Mouse (Mus musculus) MEL (cell line): ENCODE results near the gene Ntn5. TPM values are rescaled to one million over a fixed set of nuclear protein-coding genes. Genes with fewer than 3 reads are reported as not detected.

Experiments
- DNase-seq: peaks from one replicate; pipeline ENCODE4 v3.0.0; 2011; ENCODE audit warnings: low read depth, low spot score
- H3K27ac ChIP-seq: 2 replicates; pipeline ENCODE4 v1.5.1; 2012; ENCODE audit warnings: low read depth, mild to moderate bottlenecking, control low read depth, low read length, moderate library complexity; ENCODE audit not compliant: control insufficient read depth
- H3K27me3 ChIP-seq, 2 experiments: fragments of 150-350 bp in 1 of 2; sonication (generic) in 1 of 2; 2 replicates each; pipeline ENCODE4 v1.6.1; 2012; ENCODE audit warnings: low read length in 2 of 2, mild to moderate bottlenecking in 2 of 2, improper control_type of control experiment in 1 of 2, moderate library complexity in 1 of 2; ENCODE audit not compliant: insufficient read depth in 2 of 2, control insufficient read depth in 1 of 2
- H3K36me3 ChIP-seq, 2 experiments: 2 replicates each; pipeline ENCODE4 v1.6.1; 2012 to 2014; ENCODE audit warnings: low read length in 2 of 2, improper control_type of control experiment in 1 of 2, inconsistent platforms in 1 of 2, mild to moderate bottlenecking in 1 of 2; ENCODE audit not compliant: insufficient read depth in 2 of 2, control insufficient read depth in 1 of 2
- H3K4me1 ChIP-seq, 2 experiments: fragments of 150-350 bp in 1 of 2; sonication (generic) in 1 of 2; 2 replicates each; pipeline ENCODE4 v1.6.1; 2012; ENCODE audit warnings: low read length in 2 of 2, improper control_type of control experiment in 1 of 2, mild to moderate bottlenecking in 1 of 2; ENCODE audit not compliant: insufficient read depth in 2 of 2, control insufficient read depth in 1 of 2
- H3K4me3 ChIP-seq, 2 experiments: fragments of 150-350 bp in 1 of 2; sonication (generic) in 1 of 2; 2 replicates each; pipeline ENCODE4 v1.5.1; 2012; ENCODE audit warnings: low read depth in 2 of 2, low read length in 2 of 2, mild to moderate bottlenecking in 2 of 2, moderate library complexity in 2 of 2, control low read depth in 1 of 2, improper control_type of control experiment in 1 of 2; ENCODE audit not compliant: control insufficient read depth in 1 of 2, insufficient read depth in 1 of 2
- H3K79me2 ChIP-seq: 2 replicates; pipeline ENCODE4 v1.6.1; 2012; ENCODE audit warnings: mild to moderate bottlenecking, low read length, moderate library complexity; ENCODE audit not compliant: control insufficient read depth, poor library complexity, insufficient read depth
- H3K9ac ChIP-seq: 2 replicates; pipeline ENCODE4 v1.6.1; 2012; ENCODE audit warnings: low read depth, mild to moderate bottlenecking, control low read depth, low read length, moderate library complexity; ENCODE audit not compliant: control insufficient read depth, poor library complexity, severe bottlenecking
- H3K9me3 ChIP-seq: fragments of 150-350 bp; sonication (generic); replicated peaks from 2 replicates; pipeline ENCODE4 v1.6.1; 2012; ENCODE audit warnings: mild to moderate bottlenecking, low read length, improper control_type of control experiment, moderate library complexity; ENCODE audit not compliant: insufficient read depth
- CHD1 ChIP-seq: IDR thresholded peaks from 2 replicates; pipeline ENCODE4 v1.6.1; 2012; ENCODE audit warnings: low read depth, mild to moderate bottlenecking, inconsistent platforms, low read length, improper control_type of control experiment
- CTCF ChIP-seq, 3 experiments: IDR thresholded peaks in 2 of 3; conservative IDR thresholded peaks in 1 of 3; 2 replicates each; pipeline ENCODE4 v1.5.1; 2011 to 2012; ENCODE audit warnings: low read length in 3 of 3, low read depth in 2 of 3, mild to moderate bottlenecking in 2 of 3, improper control_type of control experiment in 1 of 3, inconsistent platforms in 1 of 3, mixed read lengths in 1 of 3, moderate library complexity in 1 of 3; ENCODE audit not compliant: control insufficient read depth in 1 of 3, insufficient read depth in 1 of 3, poor library complexity in 1 of 3, severe bottlenecking in 1 of 3
- E2F4 ChIP-seq: IDR thresholded peaks from 2 replicates; pipeline ENCODE4 v1.6.1; 2011; ENCODE audit warnings: low read depth, low read length, improper control_type of control experiment, borderline replicate concordance
- ELF1 ChIP-seq: IDR thresholded peaks from 2 replicates; pipeline ENCODE4 v1.6.1; 2014; ENCODE audit warnings: low read depth, mild to moderate bottlenecking, inconsistent platforms, low read length, improper control_type of control experiment, moderate library complexity
- EP300 ChIP-seq, 2 experiments: IDR thresholded peaks; 2 replicates each; pipeline ENCODE4 v1.6.1; 2011; ENCODE audit warnings: improper control_type of control experiment in 2 of 2, low read length in 2 of 2, low read depth in 1 of 2, mild to moderate bottlenecking in 1 of 2
- ETS1 ChIP-seq: IDR thresholded peaks from 2 replicates; pipeline ENCODE4 v1.6.1; 2012; ENCODE audit warnings: low read depth, mild to moderate bottlenecking, inconsistent platforms, low read length, improper control_type of control experiment, moderate library complexity
- GATA1 ChIP-seq: IDR thresholded peaks from 2 replicates; pipeline ENCODE4 v1.6.1; 2011; ENCODE audit warnings: low read depth, low read length, improper control_type of control experiment
- HCFC1 ChIP-seq: IDR thresholded peaks from 2 replicates; pipeline ENCODE4 v1.6.1; 2012; ENCODE audit warnings: low read depth, mild to moderate bottlenecking, inconsistent platforms, low read length, improper control_type of control experiment, moderate library complexity
- KAT2A ChIP-seq: conservative IDR thresholded peaks from 2 replicates; pipeline ENCODE4 v1.6.1; 2012; ENCODE audit warnings: low read depth, low read length, improper control_type of control experiment, inconsistent platforms
- MAFK ChIP-seq: IDR thresholded peaks from 2 replicates; pipeline ENCODE4 v1.6.1; 2011; ENCODE audit warnings: low read depth, mild to moderate bottlenecking, low read length, improper control_type of control experiment, borderline replicate concordance
- MXI1 ChIP-seq: IDR thresholded peaks from 2 replicates; pipeline ENCODE4 v1.6.1; 2011; ENCODE audit warnings: mild to moderate bottlenecking, low read depth, low read length, improper control_type of control experiment
- MYB ChIP-seq: IDR thresholded peaks from 2 replicates; pipeline ENCODE4 v1.6.1; 2011; ENCODE audit warnings: mild to moderate bottlenecking, low read depth, low read length, improper control_type of control experiment
- MYC ChIP-seq: IDR thresholded peaks from 2 replicates; pipeline ENCODE4 v1.6.1; 2011; ENCODE audit warnings: low read depth, mild to moderate bottlenecking, low read length, improper control_type of control experiment, moderate library complexity
- RCOR1 ChIP-seq: IDR thresholded peaks from 2 replicates; pipeline ENCODE4 v1.6.1; 2012; ENCODE audit warnings: low read depth, mild to moderate bottlenecking, inconsistent platforms, low read length, improper control_type of control experiment
- SMC3 ChIP-seq: IDR thresholded peaks from 2 replicates; pipeline ENCODE4 v1.6.1; 2011; ENCODE audit warnings: low read depth, low read length, improper control_type of control experiment
- TAL1 ChIP-seq: IDR thresholded peaks from 2 replicates; pipeline ENCODE4 v1.6.1; 2012; ENCODE audit warnings: mild to moderate bottlenecking, inconsistent platforms, low read length, moderate library complexity, mixed read lengths
- TBP ChIP-seq: IDR thresholded peaks from 2 replicates; pipeline ENCODE4 v1.8.0; 2011; ENCODE audit warnings: low read depth, low read length, improper control_type of control experiment
- UBTF ChIP-seq: IDR thresholded peaks from 2 replicates; pipeline ENCODE4 v1.6.1; 2012; ENCODE audit warnings: low read depth, mild to moderate bottlenecking, inconsistent platforms, low read length, improper control_type of control experiment, moderate library complexity, borderline replicate concordance; ENCODE audit not compliant: insufficient read depth
- USF1 ChIP-seq: IDR thresholded peaks from 2 replicates; pipeline ENCODE4 v1.6.1; 2014; ENCODE audit warnings: low read depth, mild to moderate bottlenecking, inconsistent platforms, low read length, improper control_type of control experiment, moderate library complexity
- ZMIZ1 ChIP-seq: IDR thresholded peaks from 2 replicates; pipeline ENCODE4 v1.6.1; 2012; ENCODE audit warnings: low read depth, mild to moderate bottlenecking, inconsistent platforms, low read length, improper control_type of control experiment, moderate library complexity
- ZNF384 ChIP-seq: IDR thresholded peaks from 2 replicates; pipeline ENCODE4 v1.6.1; 2012; ENCODE audit warnings: low read depth, mild to moderate bottlenecking, inconsistent platforms, low read length, improper control_type of control experiment
- polyA plus RNA-seq, 2 experiments: library from polyadenylated mRNA; stranded (reverse) in 1 of 2; unstranded in 1 of 2; fragments of >175 nt in 1 of 2; fragments of >200 nt in 1 of 2; gene quantifications; 2 replicates each; pipeline versions ENCODE4 v1.2.1 to v1.2.4; 2012; ENCODE audit warnings: low replicate concordance in 2 of 2, low read depth in 1 of 2; ENCODE audit not compliant: insufficient read length in 2 of 2, insufficient read depth in 1 of 2, missing spikeins in 1 of 2
- total RNA-seq: library from RNA; depleted of rRNA; stranded (reverse); fragments of 300-350 nt; gene quantifications from 2 replicates; pipeline ENCODE4 v1.2.3, GENCODE M21; 2012

Ntn5 gene
- total and polyA plus RNA-seq, 3 experiments, result 0.13 TPM; not detected in 2

DNA sequence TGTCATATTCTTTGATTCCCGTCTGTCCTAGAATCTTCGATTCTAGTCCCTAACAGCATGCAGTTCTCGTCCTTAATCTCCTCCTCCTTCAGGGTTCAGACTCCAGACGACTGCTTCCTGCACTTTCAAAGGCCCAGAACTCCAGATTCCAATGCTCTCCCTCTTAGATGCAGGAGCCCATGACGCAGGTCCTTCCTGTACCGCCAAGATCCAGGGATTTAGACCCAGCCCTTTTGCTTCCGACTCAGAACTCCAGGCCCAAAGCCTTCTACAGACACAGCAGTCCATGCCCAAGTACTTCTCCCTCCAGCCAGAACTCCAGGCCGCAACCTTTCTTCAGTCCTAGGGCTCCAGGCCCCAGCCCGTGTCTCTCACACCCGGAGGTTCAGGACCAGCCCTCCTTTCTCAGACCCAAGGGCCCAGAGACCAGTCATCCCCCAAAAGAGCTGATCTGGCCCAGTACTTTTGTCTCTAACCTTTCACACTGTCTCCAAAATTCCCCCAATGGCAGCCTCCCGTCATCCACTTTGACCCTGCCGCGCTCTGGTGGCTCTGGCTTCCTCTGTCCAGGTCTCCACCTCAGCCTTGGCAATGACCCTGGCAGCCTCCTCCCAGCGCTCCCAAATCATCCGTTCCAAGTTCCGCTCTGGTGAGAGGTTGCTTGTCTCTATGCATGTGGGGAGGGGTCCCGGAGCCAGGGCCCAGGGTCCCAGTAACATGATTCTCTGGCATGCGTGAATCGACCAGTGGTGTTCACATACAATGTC, 43.4 kb upstream of the Ntn5 start:
- H3K36me3 ChIP-seq, result peaks cover 0 to 4% of the 10 kb centered on the region in 2 experiments; a peak in 1 of 4 replicates
- no peak for DNase-seq
- H3K4me3 ChIP-seq, result no peak overlapping the region
- H3K9ac ChIP-seq, result no peak overlapping the region
- peaks cover 0 to 1% of the 10 kb centered on the region in 2 experiments; a peak in 1 of 4 replicates for H3K27me3 ChIP-seq
- TF ChIP-seq HCFC1 (no peak), ETS1 (no peak), UBTF (no peak), MYC (no peak), CHD1 (no peak), USF1 (no peak), ZNF384 (no peak), ELF1 (no peak), CTCF (IDR thresholded peaks at IDR 0.05 in 2 of 3, conservative IDR thresholded peaks at IDR 0.05 in 1 of 3; ENCODE audit: control insufficient read depth in 1 of 3, insufficient read depth in 1 of 3, low read depth in 2 of 3, low read length in 3 of 3, poor library complexity in 1 of 3, severe bottlenecking in 1 of 3) (no peak), GATA1 (no peak), MXI1 (no peak)
- H3K4me1 ChIP-seq, result peaks cover 0 to 4% of the 10 kb centered on the region in 2 experiments; a peak in 1 of 4 replicates
- H3K9me3 ChIP-seq, result no peaks in the 10 kb centered on the region
- no peaks in the 10 kb centered on the region for H3K79me2 ChIP-seq
- H3K27ac ChIP-seq, result no peak overlapping the region

DNA sequence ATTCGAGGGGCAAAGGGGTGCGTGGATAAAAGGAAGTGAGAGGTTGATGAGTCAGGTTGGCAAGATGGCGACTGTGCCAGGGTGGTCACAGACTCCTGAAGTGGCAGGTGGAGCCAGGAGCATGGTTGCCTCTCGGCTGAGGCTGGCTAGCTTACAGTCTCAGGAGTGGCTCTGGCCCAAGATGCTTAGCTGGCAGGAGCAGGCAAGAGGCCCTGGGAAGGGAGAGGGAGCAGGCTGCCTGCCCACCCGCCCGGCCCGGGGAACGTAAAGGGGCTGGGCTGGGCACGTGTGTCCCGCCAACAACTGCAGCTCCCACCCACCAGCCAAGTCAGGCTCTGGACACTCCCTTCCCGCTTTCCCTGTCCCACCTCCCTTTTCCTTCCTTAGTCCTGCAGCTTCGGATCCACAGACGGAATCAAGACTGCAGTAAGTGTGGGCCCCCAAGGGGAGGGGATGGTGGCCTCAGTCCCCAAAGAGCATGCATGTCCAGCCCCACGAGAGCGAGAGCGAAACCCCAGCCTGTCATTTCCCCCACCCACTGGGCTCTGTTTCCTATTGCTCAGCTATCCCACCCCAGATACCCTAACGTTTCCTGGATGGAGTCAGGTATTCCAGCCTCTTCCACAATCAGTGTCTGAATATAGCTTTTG, 42.3 kb upstream of the Ntn5 start:
- no peaks in the 10 kb centered on the region for H3K79me2 ChIP-seq
- peaks cover 0 to 1% of the 10 kb centered on the region in 2 experiments; a peak in 1 of 4 replicates for H3K27me3 ChIP-seq
- no peak overlapping the region for H3K27ac ChIP-seq
- no peaks in the 10 kb centered on the region for H3K36me3 ChIP-seq
- H3K4me3 ChIP-seq, result no peak overlapping the region
- DNase-seq, result no peak
- TF ChIP-seq MYC, result no peak
- TF ChIP-seq GATA1, result no peak
- TF ChIP-seq KAT2A, result no peak
- no peak for TF ChIP-seq MYB
- TF ChIP-seq MXI1, result no peak
- no peak for TF ChIP-seq E2F4
- no peak for TF ChIP-seq ZMIZ1
- TF ChIP-seq UBTF, result no peak
- no peak for TF ChIP-seq RCOR1
- TF ChIP-seq EP300 (IDR thresholded peaks at IDR 0.05; ENCODE audit: low read depth in 1 of 2, low read length in 2 of 2), result no peak
- no peak for TF ChIP-seq TBP
- TF ChIP-seq USF1, result no peak
- no peak for TF ChIP-seq SMC3
- TF ChIP-seq ELF1, result no peak
- TF ChIP-seq CHD1, result no peak
- no peak for TF ChIP-seq MAFK
- TF ChIP-seq TAL1, result no peak
- no peak for TF ChIP-seq ZNF384
- H3K9me3 ChIP-seq, result no peaks in the 10 kb centered on the region
- H3K9ac ChIP-seq, result no peak overlapping the region
- no peaks in the 10 kb centered on the region for H3K4me1 ChIP-seq
